Mouse (Mus musculus) frontal cortex, postnatal 36 days (tissue): ENCODE data around the gene Sync.

Source experiments
- DNase-seq, 2 experiments: peaks; one replicate each; pipeline ENCODE4 v3.0.0; 2022; ENCODE audit warnings: low spot score in 2 of 2

The Sync gene

GRCm38 (mm10) chr4:129287472-129287981 is at the start of gene Sync:
Gene Sync (plus strand): TSS chr4:129287617.
- no peak for DNase-seq

- no peak for DNase-seq
Measured at GRCm38 (mm10) chr4:129237843-129238441, 49.5 kb upstream of the Sync start.

GRCm38 (mm10) chr4:129238579-129239016 is 48.8 kb upstream of the Sync start:
- DNase-seq: no peak

- peak; percentile 72 to 77 for DNase-seq
Measured at GRCm38 (mm10) chr4:129239075-129239474, 48.3 kb upstream of the Sync start.

DNA sequence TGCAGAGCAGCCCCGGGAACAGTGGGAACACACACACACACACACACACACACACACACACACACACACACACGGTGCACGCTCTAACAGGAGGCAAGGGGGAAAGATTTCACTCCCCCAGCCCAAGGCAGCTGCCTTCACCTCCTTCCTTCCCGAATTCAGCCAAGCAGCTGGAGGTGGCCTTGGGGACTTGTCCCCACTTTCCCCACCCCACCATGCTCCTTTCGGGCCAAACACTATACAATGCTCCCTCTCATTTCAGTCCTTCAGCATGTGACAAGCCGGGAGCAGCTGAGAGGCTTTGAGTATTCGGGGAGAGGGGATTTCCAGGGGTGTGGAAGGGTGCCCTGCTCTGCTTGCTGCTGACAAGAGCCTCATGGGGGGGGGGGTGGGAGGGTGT is 45.5 kb upstream of the Sync start:
- DNase-seq: no peak

DNA sequence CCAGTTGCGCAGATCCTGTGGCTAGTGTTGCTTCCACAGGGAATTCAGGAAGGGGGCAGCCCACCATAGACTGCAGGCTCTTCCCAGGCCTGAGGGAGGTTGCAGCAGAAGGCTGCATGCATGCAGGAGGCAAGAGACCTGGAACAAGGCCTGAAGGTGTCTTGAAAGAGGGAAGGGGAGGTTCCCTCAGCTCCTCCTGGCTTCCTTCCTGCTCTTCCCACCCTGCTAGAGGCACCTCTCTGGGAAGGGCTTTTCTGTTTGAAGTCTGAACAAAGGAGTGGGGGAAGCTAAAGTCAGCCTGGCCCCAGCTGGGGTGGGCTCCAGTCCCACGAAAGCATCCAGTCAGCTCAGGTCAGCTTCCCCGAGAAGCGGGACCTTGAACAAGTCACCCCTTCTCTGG is 45.1 kb upstream of the Sync start:
- DNase-seq: no peak

DNA sequence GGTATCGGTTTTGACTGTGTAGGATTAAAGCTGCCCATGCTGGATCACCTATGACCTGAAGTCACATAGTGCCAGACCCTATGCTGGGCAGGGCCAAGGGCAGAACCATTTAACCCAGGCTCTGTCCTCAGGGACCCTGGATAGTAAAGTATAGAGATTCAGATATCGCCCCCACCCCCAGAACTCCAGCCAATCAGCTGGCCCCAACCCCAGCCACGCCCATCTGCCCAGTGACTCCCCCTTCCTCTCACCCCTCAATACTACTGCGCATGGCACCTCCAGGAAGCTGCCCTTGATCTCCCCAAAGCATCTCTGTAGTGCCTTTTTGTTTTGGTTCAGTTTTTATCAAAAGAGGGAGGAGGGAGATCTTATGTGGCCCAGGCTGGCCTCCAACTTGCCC is 44.7 kb upstream of the Sync start:
- DNase-seq: no peak

GRCm38 (mm10) chr4:129244802-129245201 is 42.6 kb upstream of the Sync start:
- no peak for DNase-seq

- no peak for DNase-seq
Measured at GRCm38 (mm10) chr4:129246360-129247301, 40.8 kb upstream of the Sync start.

GRCm38 (mm10) chr4:129247381-129248242 is 39.8 kb upstream of the Sync start:
- no peak for DNase-seq

GRCm38 (mm10) chr4:129248243-129248767 is 39.1 kb upstream of the Sync start:
- DNase-seq: no peak

- no peak for DNase-seq
Measured at GRCm38 (mm10) chr4:129249288-129249687, 38.1 kb upstream of the Sync start.

DNA sequence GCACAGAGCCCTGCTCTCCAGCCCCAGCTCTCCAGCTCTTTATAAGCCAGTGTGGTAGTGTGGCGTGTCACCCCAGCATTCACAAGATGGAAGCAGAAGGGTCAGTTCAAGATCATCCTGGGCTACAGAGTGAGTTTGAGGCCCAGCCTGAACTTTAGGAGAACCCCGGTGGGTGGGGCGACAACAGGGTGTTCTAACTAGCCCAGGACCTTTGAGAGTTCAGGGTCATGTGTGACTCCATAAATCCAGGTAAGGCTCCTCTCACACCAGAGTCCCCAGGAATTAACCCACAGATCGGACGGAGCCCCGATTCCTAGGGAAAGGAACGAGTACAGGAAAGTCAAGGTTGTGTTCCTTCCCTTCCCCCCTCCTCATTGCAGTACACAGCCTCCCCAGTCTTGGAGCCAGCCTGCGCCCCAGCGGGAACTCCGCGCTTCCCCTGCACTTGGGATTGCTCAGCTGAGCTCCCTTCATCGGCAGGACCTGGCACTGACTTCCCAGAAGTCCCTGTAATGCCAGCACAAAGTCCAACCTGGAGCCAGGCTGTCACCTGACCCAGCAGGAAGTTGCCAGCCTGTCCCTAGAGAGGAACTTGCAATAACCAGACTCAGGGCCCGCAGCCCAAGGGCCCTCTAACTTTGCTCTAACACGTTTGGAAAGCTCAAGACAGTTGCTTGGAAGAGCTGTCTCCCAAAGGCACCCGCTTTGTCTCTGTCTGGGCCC is 36.5 kb upstream of the Sync start:
- DNase-seq: no peak

GRCm38 (mm10) chr4:129251482-129252125 is 35.8 kb upstream of the Sync start:
- DNase-seq: no peak

- no peak for DNase-seq
Measured at GRCm38 (mm10) chr4:129252492-129252891, 34.9 kb upstream of the Sync start.

- no peak for DNase-seq
Measured at GRCm38 (mm10) chr4:129254571-129254970, 32.8 kb upstream of the Sync start.

GRCm38 (mm10) chr4:129256450-129257380 is 30.7 kb upstream of the Sync start:
- DNase-seq: no peak

- no peak for DNase-seq
Measured at GRCm38 (mm10) chr4:129259101-129259500, 28.3 kb upstream of the Sync start.

GRCm38 (mm10) chr4:129260678-129261077 is 26.7 kb upstream of the Sync start:
- no peak for DNase-seq
